Mouse (Mus musculus) neural tube, embryonic 14.5 days (tissue): ENCODE measurements around the gene Slc22a12. TPM values are rescaled to one million over a fixed set of nuclear protein-coding genes. Genes with fewer than 3 reads are reported as not detected.

Source experiments
- microRNA-seq: library from miRNA; unstranded; fragments of <30 nt; microRNA quantifications from one replicate; pipeline ENCODE4, GENCODE M21; 2016
- polyA plus RNA-seq: library from polyadenylated mRNA; unstranded; fragments of >200 nt; fragmentation: Nextera tagmentation; extraction: Ambion mirVana; gene quantifications from 2 replicates; pipeline ENCODE4 v1.2.1, GENCODE M21; 2014

Gene Slc22a12
- polyA plus RNA-seq, 1 experiment from 2014 or later, result 0.11 TPM

Small RNA genes within 50 kb of the gene (microRNA-seq; reads per million reads assigned to microRNA genes)
- not detected for gene Gm26460

Other genes starting within 250 kb of the Slc22a12 start
- gene Cdc42bpg, start 236.6 kb downstream of the Slc22a12 start, polyA plus RNA-seq, result 0.61 and 0.71 TPM in 2 replicates
- 36.8 and 43.9 TPM in 2 replicates for gene Men1, start 208.1 kb downstream of the Slc22a12 start, polyA plus RNA-seq
- 13.3 and 15.8 TPM in 2 replicates for gene Map4k2, start 201.9 kb downstream of the Slc22a12 start, polyA plus RNA-seq
- 91.7 and 112 TPM in 2 replicates for gene Sf1, start 179.3 kb downstream of the Slc22a12 start, polyA plus RNA-seq
- gene Pygm, start 158.6 kb downstream of the Slc22a12 start, polyA plus RNA-seq, result 4.3 and 4.4 TPM in 2 replicates
- gene Rasgrp2, start 143.7 kb downstream of the Slc22a12 start, polyA plus RNA-seq, result 81.6 and 130 TPM in 2 replicates
- 46.3 and 66.5 TPM in 2 replicates for gene Nrxn2, start 124.3 kb downstream of the Slc22a12 start, polyA plus RNA-seq